Mouse (Mus musculus): ENCODE measurements at regions not wholly inside any gene's neighbourhood (a gene's known extent, or its start where the extent isn't known, plus 50 kb on each side); places are given as distances from the start of the nearest gene placed in this dataset.

- Histone ChIP-seq H3K9me3 (no peaks in the 10 kb centered on the region), H3K4me2 (no peak overlapping the region), H3K4me3 (no peak overlapping the region), H3K4me1 (no peaks in the 10 kb centered on the region), H3K9ac (no peak overlapping the region), H3K27ac (replicated peaks) (no peak overlapping the region), H3K27me3 (replicated peaks) (peaks cover 12% of the 10 kb centered on the region), H3K36me3 (no peaks in the 10 kb centered on the region)
- WGBS = 40% methylated on average over 8 of the region's 8 CpGs
- no peak for ATAC-seq (ENCODE audit: extremely low read depth, insufficient number of reproducible peaks, low FRiP score, low TSS enrichment)
Observed at GRCm38 (mm10) chr4:125410736-125411441, 79.6 kb upstream of the Grik3 start.

- H3K27ac ChIP-seq (replicated peaks) = no peak overlapping the region
- no peak for ATAC-seq (ENCODE audit: extremely low read depth, insufficient number of reproducible peaks, low FRiP score, low TSS enrichment)
- peaks cover 56% of the 10 kb centered on the region for H3K27me3 ChIP-seq (replicated peaks)
- WGBS = 74% methylated on average over 13 of the region's 13 CpGs
- H3K4me2 ChIP-seq = no peak overlapping the region
- no peaks in the 10 kb centered on the region for H3K36me3 ChIP-seq
- no peak overlapping the region for H3K4me3 ChIP-seq
- H3K9ac ChIP-seq = no peak overlapping the region
- H3K4me1 ChIP-seq = no peaks in the 10 kb centered on the region
- H3K9me3 ChIP-seq = no peaks in the 10 kb centered on the region
Observed at GRCm38 (mm10) chr4:125399376-125400112, 91.0 kb upstream of the Grik3 start.

- no peaks in the 10 kb centered on the region for H3K36me3 ChIP-seq
- no peak overlapping the region for H3K27ac ChIP-seq (replicated peaks)
- no peaks in the 10 kb centered on the region for H3K4me1 ChIP-seq
- H3K9ac ChIP-seq = no peak overlapping the region
- peaks cover 56% of the 10 kb centered on the region for H3K27me3 ChIP-seq (replicated peaks)
- no peaks in the 10 kb centered on the region for H3K9me3 ChIP-seq
- 62% methylated on average over 12 of the region's 12 CpGs for WGBS
- H3K4me3 ChIP-seq = no peak overlapping the region
- no peak overlapping the region for H3K4me2 ChIP-seq
- no peak for ATAC-seq (ENCODE audit: extremely low read depth, insufficient number of reproducible peaks, low FRiP score, low TSS enrichment)
Observed at GRCm38 (mm10) chr4:125397007-125397461, 93.5 kb upstream of the Grik3 start.

GRCm38 (mm10) chr4:125391269-125391668 lies 99.2 kb upstream of the Grik3 start:
- Histone ChIP-seq H3K4me1 (no peaks in the 10 kb centered on the region), H3K9me3 (no peaks in the 10 kb centered on the region), H3K36me3 (no peaks in the 10 kb centered on the region), H3K4me2 (no peak overlapping the region), H3K9ac (no peak overlapping the region), H3K4me3 (no peak overlapping the region), H3K27me3 (replicated peaks) (peaks cover 27% of the 10 kb centered on the region), H3K27ac (replicated peaks) (no peak overlapping the region)
- no peak for ATAC-seq (ENCODE audit: extremely low read depth, insufficient number of reproducible peaks, low FRiP score, low TSS enrichment)
- 63% methylated on average over 6 of the region's 6 CpGs for WGBS

- ATAC-seq (ENCODE audit: extremely low read depth, insufficient number of reproducible peaks, low FRiP score, low TSS enrichment) = no peak
- peaks cover 22% of the 10 kb centered on the region; the same call in 1 of the 2 replicates for H3K27me3 ChIP-seq (replicated peaks)
- no peaks in the 10 kb centered on the region for H3K36me3 ChIP-seq
- H3K4me3 ChIP-seq = no peak overlapping the region
- no peak overlapping the region for H3K27ac ChIP-seq (replicated peaks)
- H3K9me3 ChIP-seq = 0 out of 2 replicates have a peak, but pooled peaks cover 4% of the 10 kb centered on the region
- H3K4me1 ChIP-seq = no peaks in the 10 kb centered on the region
- whole genome bisulfite sequencing = 64% methylated on average over 4 of the region's 4 CpGs
- H3K9ac ChIP-seq = no peak overlapping the region
- no peak overlapping the region for H3K4me2 ChIP-seq
Observed at GRCm38 (mm10) chr4:125385811-125386210, 104.7 kb upstream of the Grik3 start.

- Histone ChIP-seq H3K27me3 (replicated peaks) (peaks cover 16% of the 10 kb centered on the region), H3K4me3 (no peak overlapping the region), H3K9me3 (no peaks in the 10 kb centered on the region), H3K4me2 (no peak overlapping the region), H3K36me3 (no peaks in the 10 kb centered on the region), H3K4me1 (no peaks in the 10 kb centered on the region), H3K27ac (replicated peaks) (no peak overlapping the region), H3K9ac (no peak overlapping the region)
- 47% methylated on average over 9 of the region's 9 CpGs for WGBS
- no peak for ATAC-seq (ENCODE audit: extremely low read depth, insufficient number of reproducible peaks, low FRiP score, low TSS enrichment)
Observed at GRCm38 (mm10) chr4:125364011-125364410, 126.5 kb upstream of the Grik3 start.

- Histone ChIP-seq H3K4me3 (no peak overlapping the region), H3K4me1 (no peaks in the 10 kb centered on the region), H3K36me3 (no peaks in the 10 kb centered on the region), H3K27me3 (replicated peaks) (peaks cover 16% of the 10 kb centered on the region), H3K9me3 (no peaks in the 10 kb centered on the region), H3K9ac (no peak overlapping the region), H3K27ac (replicated peaks) (no peak overlapping the region), H3K4me2 (no peak overlapping the region)
- ATAC-seq (ENCODE audit: extremely low read depth, insufficient number of reproducible peaks, low FRiP score, low TSS enrichment) = no peak
- WGBS = 60% methylated on average over 18 of the region's 18 CpGs
Observed at GRCm38 (mm10) chr4:125361611-125362520, 128.6 kb upstream of the Grik3 start.

GRCm38 (mm10) chr4:125358356-125358755 lies 132.1 kb upstream of the Grik3 start:
- no peak overlapping the region for H3K4me3 ChIP-seq
- no peak overlapping the region for H3K9ac ChIP-seq
- no peak overlapping the region for H3K27ac ChIP-seq (replicated peaks)
- H3K4me2 ChIP-seq = no peak overlapping the region
- H3K9me3 ChIP-seq = no peaks in the 10 kb centered on the region
- ATAC-seq (ENCODE audit: extremely low read depth, insufficient number of reproducible peaks, low FRiP score, low TSS enrichment) = no peak
- no peaks in the 10 kb centered on the region for H3K4me1 ChIP-seq
- no peaks in the 10 kb centered on the region for H3K36me3 ChIP-seq
- WGBS = 66% methylated on average over 2 of the region's 2 CpGs
- H3K27me3 ChIP-seq (replicated peaks) = peaks cover 34% of the 10 kb centered on the region

- 26% methylated on average over 8 of the region's 8 CpGs for WGBS
- no peak overlapping the region for H3K4me2 ChIP-seq
Observed at GRCm38 (mm10) chr4:125356441-125356840, 134.1 kb upstream of the Grik3 start.

GRCm38 (mm10) chr4:125354742-125355141 lies 135.8 kb upstream of the Grik3 start:
- H3K4me1 ChIP-seq = no peaks in the 10 kb centered on the region
- no peak for ATAC-seq (ENCODE audit: extremely low read depth, insufficient number of reproducible peaks, low FRiP score, low TSS enrichment)
- H3K36me3 ChIP-seq = no peaks in the 10 kb centered on the region
- H3K9me3 ChIP-seq = no peaks in the 10 kb centered on the region
- no peak overlapping the region for H3K27ac ChIP-seq (replicated peaks)
- 52% methylated on average over 3 of the region's 3 CpGs for WGBS
- H3K9ac ChIP-seq = no peak overlapping the region
- no peak overlapping the region for H3K4me3 ChIP-seq
- no peak overlapping the region for H3K4me2 ChIP-seq
- peaks cover 28% of the 10 kb centered on the region; the same call in 1 of the 2 replicates for H3K27me3 ChIP-seq (replicated peaks)

More at GRCm38 (mm10) chr4:125356441-125356840, 134.1 kb upstream of the Grik3 start:
- H3K4me1 ChIP-seq = no peaks in the 10 kb centered on the region
- no peak overlapping the region for H3K9ac ChIP-seq
- ATAC-seq (ENCODE audit: extremely low read depth, insufficient number of reproducible peaks, low FRiP score, low TSS enrichment) = no peak
- no peak overlapping the region for H3K4me3 ChIP-seq
- H3K27me3 ChIP-seq (replicated peaks) = peaks cover 37% of the 10 kb centered on the region
- no peaks in the 10 kb centered on the region for H3K9me3 ChIP-seq
- H3K27ac ChIP-seq (replicated peaks) = no peak overlapping the region
- no peaks in the 10 kb centered on the region for H3K36me3 ChIP-seq

GRCm38 (mm10) chr4:125350056-125350455 lies 140.4 kb upstream of the Grik3 start:
- Histone ChIP-seq H3K27me3 (replicated peaks) (peaks cover 11% of the 10 kb centered on the region; the same call in 1 of the 2 replicates), H3K4me1 (no peaks in the 10 kb centered on the region), H3K9me3 (no peaks in the 10 kb centered on the region), H3K4me2 (no peak overlapping the region), H3K36me3 (no peaks in the 10 kb centered on the region), H3K9ac (no peak overlapping the region), H3K27ac (replicated peaks) (no peak overlapping the region), H3K4me3 (no peak overlapping the region)
- WGBS = 66% methylated on average over 1 of the region's 1 CpGs
- ATAC-seq (ENCODE audit: extremely low read depth, insufficient number of reproducible peaks, low FRiP score, low TSS enrichment) = no peak
